Mouse (Mus musculus): ENCODE data around the gene Fam171a1. TPM values are rescaled to one million over a fixed set of nuclear protein-coding genes. Genes with fewer than 3 reads are reported as not detected.

Fam171a1 gene
- polyA plus RNA-seq, 1 experiment from 2014 or later = 36.0 TPM

DNA sequence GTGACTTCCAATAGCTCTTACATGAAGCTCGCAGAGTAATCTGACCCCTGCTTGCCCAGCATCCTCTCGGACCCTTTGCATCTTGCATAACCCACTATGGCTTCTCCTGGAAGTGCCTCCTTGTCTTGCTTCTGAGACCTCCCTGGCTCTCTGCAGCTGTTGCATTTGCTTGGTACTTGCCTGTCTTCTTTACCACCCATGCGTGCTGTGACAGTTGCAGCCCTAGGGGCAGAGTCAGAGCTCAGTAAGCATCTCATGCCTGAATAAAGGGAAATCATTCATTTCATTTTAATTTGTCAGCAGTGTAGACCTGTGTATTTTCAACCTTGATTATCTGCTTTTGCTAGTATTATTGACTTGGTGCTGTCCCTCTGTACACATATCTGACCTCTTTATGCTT is 62.7 kb downstream of the Fam171a1 start:
- 67% methylated on average over 3 of the region's 3 CpGs for WGBS
- ATAC-seq (replicated peaks; ENCODE audit: insufficient number of reproducible peaks, low FRiP score, low TSS enrichment, low read depth) (no peak), DNase-seq (ENCODE audit: low spot score) (no peak)
- Histone ChIP-seq H3K27ac (replicated peaks; ENCODE audit: low read depth, low read length) (no peak overlapping the region), H3K36me3 (replicated peaks; ENCODE audit: control insufficient read depth, insufficient read depth, low read depth, low read length) (no peaks in the 10 kb centered on the region), H3K27me3 (ENCODE audit: control insufficient read depth, insufficient read depth, low read length) (no peaks in the 10 kb centered on the region), H3K4me3 (ENCODE audit: low read depth, low read length) (no peak overlapping the region), H3K4me2 (ENCODE audit: low read depth, low read length) (no peak overlapping the region), H3K9me3 (replicated peaks; ENCODE audit: control insufficient read depth, low read length) (no peaks in the 10 kb centered on the region), H3K4me1 (ENCODE audit: control insufficient read depth, insufficient read depth, low read length) (no peaks in the 10 kb centered on the region), H3K9ac (replicated peaks; ENCODE audit: low read length) (no peak overlapping the region)

DNA sequence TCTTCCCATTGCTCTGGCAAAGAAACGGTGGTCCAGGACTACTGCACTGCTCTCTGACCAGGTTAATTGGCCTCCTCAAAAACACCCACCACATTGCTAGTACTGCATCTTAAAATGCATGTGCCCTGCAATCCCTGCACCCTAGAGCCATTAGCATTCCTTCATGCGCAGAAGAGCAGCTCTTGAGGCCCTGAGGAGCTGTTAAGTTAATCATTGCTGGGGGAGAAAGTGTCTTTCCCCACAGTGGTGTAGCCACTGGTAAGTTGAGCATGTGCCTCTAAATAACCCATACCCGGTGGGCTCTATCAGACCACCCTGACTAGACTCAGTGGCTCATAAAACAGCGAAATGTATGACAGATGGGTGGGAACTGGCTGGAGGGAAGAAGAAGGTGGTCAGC is 66.5 kb downstream of the Fam171a1 start:
- H3K9me3 ChIP-seq (replicated peaks; ENCODE audit: control insufficient read depth, low read length) = no peaks in the 10 kb centered on the region
- DNase-seq (ENCODE audit: low spot score) (no peak), ATAC-seq (replicated peaks; ENCODE audit: insufficient number of reproducible peaks, low FRiP score, low TSS enrichment, low read depth) (no peak)
- no peaks in the 10 kb centered on the region for H3K36me3 ChIP-seq (replicated peaks; ENCODE audit: control insufficient read depth, insufficient read depth, low read depth, low read length)
- no peak overlapping the region for H3K4me3 ChIP-seq (ENCODE audit: low read depth, low read length)
- H3K4me1 ChIP-seq (ENCODE audit: control insufficient read depth, insufficient read depth, low read length) = no peaks in the 10 kb centered on the region
- no peaks in the 10 kb centered on the region for H3K27me3 ChIP-seq (ENCODE audit: control insufficient read depth, insufficient read depth, low read length)
- H3K9ac ChIP-seq (replicated peaks; ENCODE audit: low read length) = no peak overlapping the region
- 84% methylated on average over 4 of the region's 4 CpGs for WGBS
- no peak overlapping the region for H3K27ac ChIP-seq (replicated peaks; ENCODE audit: low read depth, low read length)
- no peak overlapping the region for H3K4me2 ChIP-seq (ENCODE audit: low read depth, low read length)

DNA sequence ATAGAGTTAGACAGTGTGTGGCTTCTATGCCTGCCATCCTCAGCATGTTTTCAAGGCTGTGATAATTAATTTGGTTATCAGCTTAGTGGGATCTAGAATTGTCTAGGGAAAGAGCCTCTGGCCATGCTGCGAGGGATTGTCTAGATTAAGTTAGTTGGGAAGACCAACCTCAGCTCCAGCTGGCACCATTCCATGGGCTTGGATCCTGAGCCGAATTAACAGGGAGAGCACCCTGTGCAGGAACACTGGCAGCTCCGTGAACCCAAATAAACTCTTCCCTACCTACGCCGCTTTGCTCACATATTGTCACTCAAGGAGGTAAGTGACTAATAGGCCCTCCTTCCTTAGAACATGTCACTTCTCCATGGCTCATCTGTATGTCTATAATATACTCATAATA is 69.6 kb downstream of the Fam171a1 start:
- no peak overlapping the region for H3K9ac ChIP-seq (replicated peaks; ENCODE audit: low read length)
- H3K27me3 ChIP-seq (ENCODE audit: control insufficient read depth, insufficient read depth, low read length) = no peaks in the 10 kb centered on the region
- H3K9me3 ChIP-seq (replicated peaks; ENCODE audit: control insufficient read depth, low read length) = no peaks in the 10 kb centered on the region
- no peak overlapping the region for H3K4me3 ChIP-seq (ENCODE audit: low read depth, low read length)
- H3K36me3 ChIP-seq (replicated peaks; ENCODE audit: control insufficient read depth, insufficient read depth, low read depth, low read length) = no peaks in the 10 kb centered on the region
- DNase-seq (ENCODE audit: low spot score) = no peak
- H3K27ac ChIP-seq (replicated peaks; ENCODE audit: low read depth, low read length) = no peak overlapping the region
- H3K4me1 ChIP-seq (ENCODE audit: control insufficient read depth, insufficient read depth, low read length) = no peaks in the 10 kb centered on the region
- ATAC-seq (replicated peaks; ENCODE audit: insufficient number of reproducible peaks, low FRiP score, low TSS enrichment, low read depth) = no peak
- H3K4me2 ChIP-seq (ENCODE audit: low read depth, low read length) = no peak overlapping the region
- WGBS = 94% methylated on average over 5 of the region's 5 CpGs

DNA sequence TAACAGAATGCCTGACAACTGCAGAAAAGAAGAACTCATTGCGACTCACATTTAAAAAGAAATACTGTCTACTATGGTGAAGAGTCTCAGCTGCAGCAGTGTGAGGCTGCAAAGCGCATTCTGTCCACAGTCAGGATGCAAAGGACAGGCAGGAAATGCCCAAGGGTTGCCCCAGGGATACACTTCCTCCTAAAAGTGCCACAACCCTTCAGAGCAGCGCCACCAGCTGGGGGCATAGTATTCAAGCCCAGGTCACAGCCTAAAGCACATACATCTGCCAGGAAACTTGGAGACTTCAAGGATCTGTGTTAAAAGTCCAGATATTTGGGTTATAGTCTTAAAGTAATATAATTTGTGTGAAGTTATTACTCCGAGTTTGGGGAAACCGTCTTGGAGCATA is 71.3 kb downstream of the Fam171a1 start:
- Histone ChIP-seq H3K4me2 (ENCODE audit: low read depth, low read length) (no peak overlapping the region), H3K9me3 (replicated peaks; ENCODE audit: control insufficient read depth, low read length) (no peaks in the 10 kb centered on the region), H3K9ac (replicated peaks; ENCODE audit: low read length) (no peak overlapping the region), H3K36me3 (replicated peaks; ENCODE audit: control insufficient read depth, insufficient read depth, low read depth, low read length) (no peaks in the 10 kb centered on the region), H3K4me3 (ENCODE audit: low read depth, low read length) (no peak overlapping the region), H3K27me3 (ENCODE audit: control insufficient read depth, insufficient read depth, low read length) (no peaks in the 10 kb centered on the region), H3K4me1 (ENCODE audit: control insufficient read depth, insufficient read depth, low read length) (no peaks in the 10 kb centered on the region), H3K27ac (replicated peaks; ENCODE audit: low read depth, low read length) (no peak overlapping the region)
- no peak for ATAC-seq (replicated peaks; ENCODE audit: insufficient number of reproducible peaks, low FRiP score, low TSS enrichment, low read depth)
- 75% methylated on average over 5 of the region's 5 CpGs for WGBS
- no peak for DNase-seq (ENCODE audit: low spot score)

DNA sequence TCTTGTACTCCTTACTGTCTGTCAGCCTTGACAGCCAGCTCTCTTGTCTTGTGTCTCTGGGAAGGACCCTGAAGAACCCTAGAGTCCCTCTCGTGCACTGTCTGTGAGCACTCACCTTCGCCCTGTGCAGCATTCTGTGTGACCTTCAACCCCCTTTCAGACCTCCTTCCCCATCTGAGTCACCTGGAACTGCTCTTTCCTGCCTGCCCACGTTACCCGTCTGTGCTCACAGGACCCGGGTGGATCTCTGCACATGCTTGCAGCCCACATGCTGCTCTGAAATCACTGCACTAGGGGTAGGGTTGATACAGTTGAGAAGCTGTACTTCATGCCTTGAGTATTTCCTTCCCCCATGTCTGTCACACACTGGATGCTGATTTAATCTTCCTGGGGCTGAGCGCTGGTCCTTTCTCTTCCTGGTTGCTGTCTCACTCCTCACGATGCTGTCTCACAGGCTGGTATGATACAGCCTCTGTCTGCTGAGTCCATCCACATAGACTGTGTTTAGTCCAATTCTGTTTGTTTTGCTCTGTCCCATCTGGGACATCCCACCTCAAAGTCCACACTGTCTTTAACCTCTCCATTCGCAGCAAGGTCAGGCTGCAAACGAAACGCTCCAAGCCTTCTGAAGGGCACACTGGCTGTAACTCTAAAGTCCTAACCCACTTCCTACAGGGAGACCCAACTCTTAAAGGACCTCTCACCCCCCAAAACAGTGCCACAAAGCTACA is 74.9 kb downstream of the Fam171a1 start:
- no peaks in the 10 kb centered on the region for H3K27me3 ChIP-seq (ENCODE audit: control insufficient read depth, insufficient read depth, low read length)
- WGBS = 86% methylated on average over 10 of the region's 10 CpGs
- H3K9me3 ChIP-seq (replicated peaks; ENCODE audit: control insufficient read depth, low read length) = no peaks in the 10 kb centered on the region
- no peak overlapping the region for H3K4me3 ChIP-seq (ENCODE audit: low read depth, low read length)
- no peak overlapping the region for H3K4me2 ChIP-seq (ENCODE audit: low read depth, low read length)
- DNase-seq (ENCODE audit: low spot score) (no peak), ATAC-seq (replicated peaks; ENCODE audit: insufficient number of reproducible peaks, low FRiP score, low TSS enrichment, low read depth) (no peak)
- no peaks in the 10 kb centered on the region for H3K36me3 ChIP-seq (replicated peaks; ENCODE audit: control insufficient read depth, insufficient read depth, low read depth, low read length)
- no peak overlapping the region for H3K27ac ChIP-seq (replicated peaks; ENCODE audit: low read depth, low read length)
- H3K9ac ChIP-seq (replicated peaks; ENCODE audit: low read length) = no peak overlapping the region
- H3K4me1 ChIP-seq (ENCODE audit: control insufficient read depth, insufficient read depth, low read length) = no peaks in the 10 kb centered on the region

DNA sequence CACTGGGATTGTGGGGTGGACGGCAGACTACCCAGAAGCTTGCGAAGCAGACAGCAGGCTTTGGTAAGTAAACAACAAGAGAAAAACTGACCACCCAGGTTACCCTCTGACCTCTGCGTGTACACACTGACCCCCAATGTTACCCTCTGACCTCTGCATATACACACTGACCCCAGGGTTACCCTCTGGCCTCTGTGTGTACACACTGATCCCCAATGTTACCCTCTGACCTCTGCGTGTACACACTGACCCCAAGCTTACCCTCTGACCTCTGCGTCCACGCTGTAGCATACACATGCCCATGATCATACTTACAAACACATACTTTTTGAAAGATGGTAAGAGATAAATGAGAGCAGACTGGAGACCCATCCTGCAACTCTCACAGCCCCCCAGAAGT is 77.1 kb downstream of the Fam171a1 start:
- DNase-seq (ENCODE audit: low spot score) = no peak
- Histone ChIP-seq H3K4me2 (ENCODE audit: low read depth, low read length) (no peak overlapping the region), H3K27ac (replicated peaks; ENCODE audit: low read depth, low read length) (no peak overlapping the region), H3K36me3 (replicated peaks; ENCODE audit: control insufficient read depth, insufficient read depth, low read depth, low read length) (no peaks in the 10 kb centered on the region), H3K4me1 (ENCODE audit: control insufficient read depth, insufficient read depth, low read length) (no peaks in the 10 kb centered on the region; the same call in 1 of the 2 replicates), H3K9ac (replicated peaks; ENCODE audit: low read length) (no peak overlapping the region), H3K27me3 (ENCODE audit: control insufficient read depth, insufficient read depth, low read length) (no peaks in the 10 kb centered on the region), H3K9me3 (replicated peaks; ENCODE audit: control insufficient read depth, low read length) (no peaks in the 10 kb centered on the region), H3K4me3 (ENCODE audit: low read depth, low read length) (no peak overlapping the region)
- 58% methylated on average over 6 of the region's 6 CpGs for WGBS
- ATAC-seq (replicated peaks; ENCODE audit: insufficient number of reproducible peaks, low FRiP score, low TSS enrichment, low read depth) = no peak

DNA sequence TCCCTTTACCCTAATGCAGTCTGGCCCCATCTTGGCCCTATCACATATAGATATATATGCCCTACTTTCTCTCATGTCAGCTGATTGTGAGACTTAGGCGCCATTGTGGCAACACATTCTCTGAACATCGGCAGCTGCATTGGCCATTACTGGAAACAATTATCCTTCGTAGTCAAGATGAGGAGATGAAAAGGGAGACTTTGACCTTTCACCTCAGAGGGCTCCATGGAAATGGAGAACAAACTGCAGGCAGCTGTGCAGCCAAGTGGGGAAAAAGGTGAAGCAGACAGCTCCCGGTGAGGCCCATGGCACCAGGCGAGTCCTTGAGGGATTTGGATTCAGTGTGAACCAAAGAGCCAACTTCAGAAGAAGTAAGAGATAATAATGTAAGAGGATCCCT is 81.5 kb downstream of the Fam171a1 start:
- no peaks in the 10 kb centered on the region; the same call in 1 of the 2 replicates for H3K4me1 ChIP-seq (ENCODE audit: control insufficient read depth, insufficient read depth, low read length)

DNA sequence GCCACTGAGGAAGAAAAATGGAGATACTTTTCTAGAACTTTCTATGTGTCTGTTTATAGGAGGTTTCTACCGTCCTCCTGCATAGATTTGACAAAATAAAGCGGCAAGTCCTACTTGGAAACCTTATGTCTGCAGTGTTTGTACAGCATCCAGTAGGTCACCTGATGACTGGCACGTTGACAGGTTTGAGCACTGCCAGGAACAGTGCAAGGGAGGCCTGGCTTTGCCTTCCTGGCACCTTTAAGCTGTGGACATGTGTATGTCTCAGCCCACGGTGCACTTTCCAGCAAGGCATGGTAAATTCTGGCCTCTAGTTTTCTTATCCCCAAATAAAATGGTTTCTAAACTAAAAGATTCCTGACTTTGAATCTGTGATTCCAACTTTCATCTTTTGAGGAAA is 86.4 kb downstream of the Fam171a1 start:
- no peak overlapping the region for H3K9ac ChIP-seq (replicated peaks; ENCODE audit: low read length)
- H3K4me2 ChIP-seq (ENCODE audit: low read depth, low read length) = no peak overlapping the region
- H3K27me3 ChIP-seq (ENCODE audit: control insufficient read depth, insufficient read depth, low read length) = no peaks in the 10 kb centered on the region
- no peaks in the 10 kb centered on the region for H3K9me3 ChIP-seq (replicated peaks; ENCODE audit: control insufficient read depth, low read length)
- no peaks in the 10 kb centered on the region for H3K36me3 ChIP-seq (replicated peaks; ENCODE audit: control insufficient read depth, insufficient read depth, low read depth, low read length)
- no peaks in the 10 kb centered on the region; the same call in 1 of the 2 replicates for H3K4me1 ChIP-seq (ENCODE audit: control insufficient read depth, insufficient read depth, low read length)
- 91% methylated on average over 4 of the region's 4 CpGs for WGBS
- H3K4me3 ChIP-seq (ENCODE audit: low read depth, low read length) = no peak overlapping the region
- ATAC-seq (replicated peaks; ENCODE audit: insufficient number of reproducible peaks, low FRiP score, low TSS enrichment, low read depth) (no peak), DNase-seq (ENCODE audit: low spot score) (no peak)
- H3K27ac ChIP-seq (replicated peaks; ENCODE audit: low read depth, low read length) = no peak overlapping the region

More for the DNA sequence above, 81.5 kb downstream of the Fam171a1 start:
- peak; percentile 36 for DNase-seq (ENCODE audit: low spot score)
- H3K9ac ChIP-seq (replicated peaks; ENCODE audit: low read length) = no peak overlapping the region
- no peak overlapping the region for H3K27ac ChIP-seq (replicated peaks; ENCODE audit: low read depth, low read length)
- 26% methylated on average over 5 of the region's 5 CpGs for WGBS
- no peak for ATAC-seq (replicated peaks; ENCODE audit: insufficient number of reproducible peaks, low FRiP score, low TSS enrichment, low read depth)
- H3K36me3 ChIP-seq (replicated peaks; ENCODE audit: control insufficient read depth, insufficient read depth, low read depth, low read length) = no peaks in the 10 kb centered on the region
- no peaks in the 10 kb centered on the region for H3K9me3 ChIP-seq (replicated peaks; ENCODE audit: control insufficient read depth, low read length)
- H3K4me2 ChIP-seq (ENCODE audit: low read depth, low read length) = no peak overlapping the region
- no peaks in the 10 kb centered on the region for H3K27me3 ChIP-seq (ENCODE audit: control insufficient read depth, insufficient read depth, low read length)
- no peak overlapping the region for H3K4me3 ChIP-seq (ENCODE audit: low read depth, low read length)

Data from embryonic facial prominence, embryonic 11.5 days (tissue).